Mouse (Mus musculus): ENCODE data around the gene Hacd1. TPM values are rescaled to one million over a fixed set of nuclear protein-coding genes. Genes with fewer than 3 reads are reported as not detected.

The Hacd1 gene
- polyA plus RNA-seq, 1 experiment from 2014 or later = 52.1 TPM

DNA sequence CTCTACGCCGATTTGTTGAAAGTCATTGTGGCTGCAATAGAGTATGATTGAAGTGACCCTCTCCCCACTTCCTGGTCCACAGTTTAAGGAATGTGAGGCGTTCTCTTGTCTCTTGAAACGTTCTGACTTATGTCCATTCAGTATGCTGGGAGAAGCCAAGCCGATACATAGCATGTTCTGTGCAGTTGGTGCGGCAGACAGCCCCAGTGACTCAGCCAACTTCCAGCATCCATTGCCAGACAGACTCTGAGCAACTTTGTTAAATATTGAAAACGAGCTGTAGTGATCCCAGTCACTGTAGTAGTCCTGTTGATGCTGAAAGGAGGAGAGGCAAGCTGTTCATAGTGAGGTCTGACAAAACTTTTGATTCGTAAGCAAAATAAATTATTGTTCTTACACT is 14.5 kb upstream of the Hacd1 start:
- 82% methylated on average over 8 of the region's 8 CpGs for WGBS
- no peak overlapping the region for H3K27ac ChIP-seq (ENCODE audit: low read depth, low read length)
- H3K4me1 ChIP-seq (ENCODE audit: control insufficient read depth, insufficient read depth, low read length) = peaks cover 10% of the 10 kb centered on the region; the same call in 1 of the 2 replicates
- H3K9ac ChIP-seq (ENCODE audit: low read depth, low read length) = no peak overlapping the region
- ATAC-seq (ENCODE audit: low FRiP score, low TSS enrichment) = no peak
- no peaks in the 10 kb centered on the region for H3K27me3 ChIP-seq (ENCODE audit: control insufficient read depth, insufficient read depth, low read length)
- H3K9me3 ChIP-seq (ENCODE audit: control insufficient read depth, low read length) = no peaks in the 10 kb centered on the region
- no peak overlapping the region for H3K4me3 ChIP-seq (ENCODE audit: low read length)
- no peak overlapping the region for H3K4me2 ChIP-seq (replicated peaks; ENCODE audit: low read depth, low read length)
- no peaks in the 10 kb centered on the region for H3K36me3 ChIP-seq (ENCODE audit: control insufficient read depth, insufficient read depth, low read length)

DNA sequence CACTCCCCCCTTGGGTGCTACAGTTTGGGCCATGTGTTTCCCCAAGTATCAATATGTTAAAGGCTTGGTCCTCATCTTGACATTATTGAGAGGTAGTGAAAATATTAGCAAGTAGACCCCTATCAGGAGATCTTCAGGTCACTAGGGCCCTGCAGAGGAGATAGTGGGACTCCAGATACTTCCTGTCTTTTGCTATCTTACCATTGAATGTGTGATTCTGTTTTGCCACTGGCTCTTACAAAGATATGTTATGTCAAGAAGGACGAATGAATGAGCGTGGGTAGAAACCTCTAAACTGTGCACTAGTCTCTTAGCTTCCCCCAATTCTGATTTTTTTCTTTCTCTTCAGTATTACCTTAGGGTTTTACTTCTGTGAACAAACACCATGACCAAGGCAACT is 13.1 kb upstream of the Hacd1 start:
- Histone ChIP-seq H3K27me3 (ENCODE audit: control insufficient read depth, insufficient read depth, low read length) (no peaks in the 10 kb centered on the region), H3K4me3 (ENCODE audit: low read length) (no peak overlapping the region), H3K4me1 (ENCODE audit: control insufficient read depth, insufficient read depth, low read length) (no peaks in the 10 kb centered on the region), H3K27ac (ENCODE audit: low read depth, low read length) (no peak overlapping the region), H3K9ac (ENCODE audit: low read depth, low read length) (no peak overlapping the region), H3K9me3 (ENCODE audit: control insufficient read depth, low read length) (no peaks in the 10 kb centered on the region), H3K36me3 (ENCODE audit: control insufficient read depth, insufficient read depth, low read length) (no peaks in the 10 kb centered on the region), H3K4me2 (replicated peaks; ENCODE audit: low read depth, low read length) (no peak overlapping the region)
- WGBS = 87% methylated on average over 2 of the region's 2 CpGs
- no peak for ATAC-seq (ENCODE audit: low FRiP score, low TSS enrichment)

GRCm38 (mm10) chr2:14065704-14066650 is 10.0 kb upstream of the Hacd1 start:
- no peak overlapping the region for H3K4me3 ChIP-seq (ENCODE audit: low read length)
- H3K4me2 ChIP-seq (replicated peaks; ENCODE audit: low read depth, low read length) = no peak overlapping the region
- no peaks in the 10 kb centered on the region for H3K36me3 ChIP-seq (ENCODE audit: control insufficient read depth, insufficient read depth, low read length)
- no peaks in the 10 kb centered on the region for H3K4me1 ChIP-seq (ENCODE audit: control insufficient read depth, insufficient read depth, low read length)
- H3K27me3 ChIP-seq (ENCODE audit: control insufficient read depth, insufficient read depth, low read length) = no peaks in the 10 kb centered on the region
- no peak overlapping the region for H3K9ac ChIP-seq (ENCODE audit: low read depth, low read length)
- WGBS = 32% methylated on average over 2 of the region's 2 CpGs
- no peak for ATAC-seq (ENCODE audit: low FRiP score, low TSS enrichment)
- no peak overlapping the region for H3K27ac ChIP-seq (ENCODE audit: low read depth, low read length)
- no peaks in the 10 kb centered on the region for H3K9me3 ChIP-seq (ENCODE audit: control insufficient read depth, low read length)

DNA sequence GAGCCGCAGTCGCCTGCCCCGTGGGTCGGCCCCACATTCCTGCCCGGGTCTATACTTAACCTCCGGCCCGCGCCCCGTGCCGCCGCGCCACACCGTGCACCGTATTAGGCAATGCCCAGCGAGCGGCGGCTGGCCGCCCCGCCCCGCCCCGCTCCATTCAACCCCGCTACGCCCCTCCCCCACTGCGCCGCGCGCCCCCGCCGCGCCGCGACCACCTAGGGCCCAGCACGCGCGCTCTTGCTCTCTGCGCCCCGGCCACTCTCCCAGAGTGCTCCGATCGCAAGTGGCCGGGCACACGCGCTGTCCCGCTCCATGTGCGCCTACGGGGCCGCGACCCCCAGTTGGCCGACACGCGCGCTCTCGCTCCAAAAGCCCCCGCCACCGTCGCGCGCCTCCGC is 768 bp downstream of the Hacd1 start:
- Histone ChIP-seq H3K4me1 (ENCODE audit: control insufficient read depth, insufficient read depth, low read length) (no peaks in the 10 kb centered on the region), H3K36me3 (ENCODE audit: control insufficient read depth, insufficient read depth, low read length) (no peaks in the 10 kb centered on the region), H3K9ac (ENCODE audit: low read depth, low read length) (peak overlapping the region; percentile 61), H3K4me2 (replicated peaks; ENCODE audit: low read depth, low read length) (peak overlapping the region; percentile 74), H3K27ac (ENCODE audit: low read depth, low read length) (peak overlapping the region; percentile 60), H3K27me3 (ENCODE audit: control insufficient read depth, insufficient read depth, low read length) (no peaks in the 10 kb centered on the region), H3K9me3 (ENCODE audit: control insufficient read depth, low read length) (no peaks in the 10 kb centered on the region), H3K4me3 (ENCODE audit: low read length) (peak overlapping the region; percentile 60)
- peak; percentile 93 for ATAC-seq (ENCODE audit: low FRiP score, low TSS enrichment)
- WGBS = under 1% methylated on average over 43 of the region's 58 CpGs

GRCm38 (mm10) chr2:14054716-14055115 is 1.2 kb downstream of the Hacd1 start:
- H3K36me3 ChIP-seq (ENCODE audit: control insufficient read depth, insufficient read depth, low read length) = no peaks in the 10 kb centered on the region
- peak overlapping the region; percentile 61 for H3K9ac ChIP-seq (ENCODE audit: low read depth, low read length)
- peak overlapping the region; percentile 60; the same call in 1 of the 2 replicates for H3K27ac ChIP-seq (ENCODE audit: low read depth, low read length)
- WGBS = 1% methylated on average over 6 of the region's 6 CpGs
- no peaks in the 10 kb centered on the region for H3K27me3 ChIP-seq (ENCODE audit: control insufficient read depth, insufficient read depth, low read length)
- no peaks in the 10 kb centered on the region for H3K9me3 ChIP-seq (ENCODE audit: control insufficient read depth, low read length)
- H3K4me3 ChIP-seq (ENCODE audit: low read length) = peak overlapping the region; percentile 60
- no peaks in the 10 kb centered on the region for H3K4me1 ChIP-seq (ENCODE audit: control insufficient read depth, insufficient read depth, low read length)
- no peak; the same call in 1 of the 2 replicates for ATAC-seq (ENCODE audit: low FRiP score, low TSS enrichment)
- peak overlapping the region; percentile 74 for H3K4me2 ChIP-seq (replicated peaks; ENCODE audit: low read depth, low read length)

- Histone ChIP-seq H3K4me1 (ENCODE audit: control insufficient read depth, insufficient read depth, low read length) (no peaks in the 10 kb centered on the region), H3K9me3 (ENCODE audit: control insufficient read depth, low read length) (no peaks in the 10 kb centered on the region), H3K27ac (ENCODE audit: low read depth, low read length) (no peak overlapping the region), H3K36me3 (ENCODE audit: control insufficient read depth, insufficient read depth, low read length) (no peaks in the 10 kb centered on the region), H3K4me2 (replicated peaks; ENCODE audit: low read depth, low read length) (no peak overlapping the region; the same call in 1 of the 2 replicates), H3K9ac (ENCODE audit: low read depth, low read length) (no peak overlapping the region), H3K27me3 (ENCODE audit: control insufficient read depth, insufficient read depth, low read length) (no peaks in the 10 kb centered on the region), H3K4me3 (ENCODE audit: low read length) (no peak overlapping the region)
- WGBS = 52% methylated on average over 3 of the region's 3 CpGs
- no peak for ATAC-seq (ENCODE audit: low FRiP score, low TSS enrichment)
Measured at GRCm38 (mm10) chr2:14054163-14054562, 1.8 kb downstream of the Hacd1 start.

DNA sequence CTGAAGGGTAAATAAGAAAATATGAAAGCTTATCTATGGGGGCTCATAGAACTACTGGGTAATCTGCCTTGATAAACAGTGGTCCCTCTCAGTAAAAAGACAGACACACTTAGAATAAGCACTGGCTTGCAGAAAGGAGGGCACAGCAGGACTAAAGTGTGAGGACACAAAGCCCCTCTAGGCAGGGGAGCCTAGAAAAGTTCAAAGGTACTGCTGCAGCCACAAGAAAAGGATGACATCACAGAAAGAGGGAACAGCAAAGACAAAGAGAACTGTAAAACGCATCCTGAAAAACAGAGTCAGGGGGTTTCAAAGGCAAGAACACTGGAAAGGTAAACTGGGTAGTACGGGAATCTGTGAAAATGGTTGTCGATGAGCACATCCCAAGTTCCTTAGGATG is 2.3 kb downstream of the Hacd1 start:
- H3K36me3 ChIP-seq (ENCODE audit: control insufficient read depth, insufficient read depth, low read length) = no peaks in the 10 kb centered on the region
- H3K27me3 ChIP-seq (ENCODE audit: control insufficient read depth, insufficient read depth, low read length) = no peaks in the 10 kb centered on the region
- H3K4me2 ChIP-seq (replicated peaks; ENCODE audit: low read depth, low read length) = no peak overlapping the region
- H3K27ac ChIP-seq (ENCODE audit: low read depth, low read length) = no peak overlapping the region
- no peak for ATAC-seq (ENCODE audit: low FRiP score, low TSS enrichment)
- WGBS = 75% methylated on average over 3 of the region's 3 CpGs
- H3K9me3 ChIP-seq (ENCODE audit: control insufficient read depth, low read length) = no peaks in the 10 kb centered on the region
- H3K9ac ChIP-seq (ENCODE audit: low read depth, low read length) = no peak overlapping the region
- H3K4me3 ChIP-seq (ENCODE audit: low read length) = no peak overlapping the region
- H3K4me1 ChIP-seq (ENCODE audit: control insufficient read depth, insufficient read depth, low read length) = no peaks in the 10 kb centered on the region

DNA sequence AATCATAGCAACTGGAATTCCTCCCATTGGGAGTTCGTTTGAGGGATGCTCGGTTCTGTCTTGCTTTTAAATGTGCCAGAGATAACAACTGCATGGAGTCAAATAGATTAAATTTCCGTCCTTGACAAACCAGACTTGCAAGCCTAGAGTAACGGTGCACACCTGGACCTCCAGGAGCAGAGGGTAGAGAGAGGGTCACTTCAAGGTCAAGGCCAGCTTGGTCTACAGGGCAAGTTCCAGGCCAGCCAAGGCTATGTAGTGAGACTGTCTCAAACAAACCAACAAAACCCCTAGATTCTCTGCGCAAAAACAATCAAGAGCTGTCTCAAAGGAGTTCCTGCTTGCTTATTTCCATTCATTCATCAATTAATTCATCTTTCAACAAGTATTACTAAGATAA is 7.1 kb downstream of the Hacd1 start:
- Histone ChIP-seq H3K9ac (ENCODE audit: low read depth, low read length) (no peak overlapping the region), H3K9me3 (ENCODE audit: control insufficient read depth, low read length) (no peaks in the 10 kb centered on the region), H3K27me3 (ENCODE audit: control insufficient read depth, insufficient read depth, low read length) (no peaks in the 10 kb centered on the region), H3K27ac (ENCODE audit: low read depth, low read length) (no peak overlapping the region), H3K36me3 (ENCODE audit: control insufficient read depth, insufficient read depth, low read length) (no peaks in the 10 kb centered on the region), H3K4me2 (replicated peaks; ENCODE audit: low read depth, low read length) (no peak overlapping the region), H3K4me1 (ENCODE audit: control insufficient read depth, insufficient read depth, low read length) (no peaks in the 10 kb centered on the region), H3K4me3 (ENCODE audit: low read length) (no peak overlapping the region)
- 50% methylated on average over 5 of the region's 5 CpGs for WGBS
- no peak; the same call in 1 of the 2 replicates for ATAC-seq (ENCODE audit: low FRiP score, low TSS enrichment)

- Histone ChIP-seq H3K4me2 (replicated peaks; ENCODE audit: low read depth, low read length) (no peak overlapping the region), H3K9ac (ENCODE audit: low read depth, low read length) (no peak overlapping the region), H3K27me3 (ENCODE audit: control insufficient read depth, insufficient read depth, low read length) (no peaks in the 10 kb centered on the region), H3K36me3 (ENCODE audit: control insufficient read depth, insufficient read depth, low read length) (no peaks in the 10 kb centered on the region), H3K4me3 (ENCODE audit: low read length) (no peak overlapping the region), H3K9me3 (ENCODE audit: control insufficient read depth, low read length) (no peaks in the 10 kb centered on the region), H3K27ac (ENCODE audit: low read depth, low read length) (no peak overlapping the region), H3K4me1 (ENCODE audit: control insufficient read depth, insufficient read depth, low read length) (no peaks in the 10 kb centered on the region)
- peak; percentile 83 for ATAC-seq (ENCODE audit: low FRiP score, low TSS enrichment)
Measured at GRCm38 (mm10) chr2:14048381-14048780, 7.6 kb downstream of the Hacd1 start.

Measured in kidney, embryonic 14.5 days (tissue).